Mouse (Mus musculus): ENCODE measurements around the gene Sorbs1.

The Sorbs1 gene

GRCm38 (mm10) chr19:40268493-40268892 lies 245.1 kb downstream of the Sorbs1 start:
- no peak for DNase-seq (ENCODE audit: low read depth, low spot score)

- no peak for DNase-seq (ENCODE audit: low read depth, low spot score)
Observed at GRCm38 (mm10) chr19:40267380-40267779, 246.2 kb downstream of the Sorbs1 start.

GRCm38 (mm10) chr19:40259485-40259884 lies 254.1 kb downstream of the Sorbs1 start:
- DNase-seq (ENCODE audit: low read depth, low spot score) = no peak

GRCm38 (mm10) chr19:40257396-40257795 lies 256.2 kb downstream of the Sorbs1 start:
- DNase-seq (ENCODE audit: low read depth, low spot score) = no peak

- no peak for DNase-seq (ENCODE audit: low read depth, low spot score)
Observed at GRCm38 (mm10) chr19:40256376-40257050, 257.1 kb downstream of the Sorbs1 start.

GRCm38 (mm10) chr19:40255561-40255960 lies 258.0 kb downstream of the Sorbs1 start:
- DNase-seq (ENCODE audit: low read depth, low spot score) = no peak

GRCm38 (mm10) chr19:40254741-40255140 lies 258.8 kb downstream of the Sorbs1 start:
- DNase-seq (ENCODE audit: low read depth, low spot score) = no peak

GRCm38 (mm10) chr19:40253768-40254167 lies 259.8 kb downstream of the Sorbs1 start:
- no peak for DNase-seq (ENCODE audit: low read depth, low spot score)

GRCm38 (mm10) chr19:40251115-40251514 lies 262.5 kb downstream of the Sorbs1 start:
- DNase-seq (ENCODE audit: low read depth, low spot score) = no peak

- no peak for DNase-seq (ENCODE audit: low read depth, low spot score)
Observed at GRCm38 (mm10) chr19:40249352-40249751, 264.2 kb downstream of the Sorbs1 start.

GRCm38 (mm10) chr19:40248476-40248875 lies 265.1 kb downstream of the Sorbs1 start:
- DNase-seq (ENCODE audit: low read depth, low spot score) = no peak

GRCm38 (mm10) chr19:40247268-40247666 lies 266.3 kb downstream of the Sorbs1 start:
- no peak for DNase-seq (ENCODE audit: low read depth, low spot score)

- no peak for DNase-seq (ENCODE audit: low read depth, low spot score)
Observed at GRCm38 (mm10) chr19:40246646-40247267, 266.8 kb downstream of the Sorbs1 start.

Measured in embryo, embryonic 11.5 days (tissue).